Mouse (Mus musculus) kidney, adult 2 months (tissue): ENCODE measurements around the gene Mpdz.

Experiments used
- CTCF ChIP-seq: fragments of 200-500 bp; conservative IDR thresholded peaks from 2 replicates; pipeline ENCODE4 v1.5.1; 2011; ENCODE audit warnings: low read depth, mild to moderate bottlenecking, control low read depth, low read length, moderate library complexity, mixed read lengths; ENCODE audit not compliant: insufficient read depth, insufficient read length
- POLR2A ChIP-seq: fragments of 200-500 bp; IDR thresholded peaks from one replicate; pipeline ENCODE4 v1.6.1; 2011; ENCODE audit warnings: low read depth, low read length, control low read depth

DNA sequence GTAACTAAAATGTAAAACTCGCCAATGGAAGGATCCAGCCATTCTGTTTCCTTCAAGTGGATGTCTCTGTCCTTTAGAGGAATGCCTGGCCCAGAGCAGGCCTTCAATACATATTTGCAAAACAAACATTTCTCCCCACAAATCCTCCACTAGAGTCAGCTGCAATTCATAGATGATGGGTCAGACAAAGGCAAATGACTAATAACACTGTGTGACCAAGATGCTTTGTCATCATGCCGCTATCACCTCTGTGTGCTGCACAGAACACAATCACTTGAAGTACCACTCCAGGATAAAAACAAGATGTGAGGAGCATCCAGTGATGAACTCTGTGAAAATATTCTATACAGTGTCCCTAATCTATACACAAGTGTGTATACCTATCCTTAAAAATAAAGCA is 55.0 kb downstream of the Mpdz start:
- TF ChIP-seq POLR2A (no peak), CTCF (no peak)
